Mouse (Mus musculus) adrenal gland, postnatal 36 days (tissue): ENCODE measurements around the gene Cd300e. TPM values are rescaled to one million over a fixed set of nuclear protein-coding genes. Genes with fewer than 3 reads are reported as not detected.
"Not testable (repeated sequence)": the region's sequence is repeated elsewhere in the genome, so short reads cannot be mapped to it uniquely, and the experiment has no call there.

ENCODE experiments used
- DNase-seq, 2 experiments: peaks; one replicate each; pipeline ENCODE4 v3.0.0; 2021; ENCODE audit warnings: mixed read lengths in 1 of 2
- total RNA-seq, 2 experiments: library from RNA; stranded (reverse); gene quantifications; 2 replicates each; pipeline ENCODE4 v1.2.3; 2021

Cd300e gene
- total RNA-seq, 2 experiments from 2014 or later, result 0.26 to 0.43 TPM

DNA sequence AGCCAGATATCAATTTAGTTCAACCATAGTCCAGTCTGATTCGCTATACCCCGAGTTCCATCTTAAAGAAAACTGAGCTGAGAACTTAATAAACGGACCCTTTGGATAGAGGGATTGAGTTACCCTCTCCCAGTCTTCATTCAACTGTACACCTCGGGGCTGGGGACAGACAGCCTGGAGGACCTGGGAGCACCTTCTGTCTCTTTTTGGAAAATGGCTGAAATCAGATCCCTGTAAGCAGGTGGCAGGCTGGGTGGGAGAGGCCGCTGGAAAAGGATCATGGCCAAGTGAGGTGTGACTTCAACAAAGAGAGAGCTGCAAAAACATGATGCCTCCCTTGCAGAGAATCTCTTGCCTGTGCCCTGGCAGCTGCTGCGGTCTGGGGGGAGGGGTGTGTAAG is 20.2 kb upstream of the Cd300e start:
- DNase-seq, result no peak

- no peak for DNase-seq
Measured at GRCm38 (mm10) chr11:115081373-115081772, 19.4 kb upstream of the Cd300e start.

GRCm38 (mm10) chr11:115080886-115081285 is 18.9 kb upstream of the Cd300e start:
- DNase-seq, result peak; percentile 48 to 54

DNA sequence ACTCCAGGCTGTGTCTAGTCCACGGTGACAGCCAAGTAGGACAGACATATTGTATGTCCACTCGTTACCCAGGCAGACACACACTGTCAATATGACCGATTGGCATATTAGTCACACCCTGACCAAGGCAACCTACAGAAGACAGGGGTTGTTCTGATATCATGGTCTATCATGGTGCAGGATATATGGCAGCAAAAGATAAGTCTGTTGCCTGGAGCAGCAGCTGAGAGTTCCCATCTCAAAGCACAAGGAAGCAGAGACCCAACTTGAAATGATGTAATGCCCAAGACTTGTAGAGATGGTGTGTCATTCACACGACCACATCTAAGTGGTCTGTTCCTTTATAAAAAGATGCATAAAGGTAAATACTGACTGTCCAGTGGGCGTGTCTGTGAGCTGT is 16.7 kb upstream of the Cd300e start:
- DNase-seq, result no peak

GRCm38 (mm10) chr11:115077436-115077835 is 15.5 kb upstream of the Cd300e start:
- no peak for DNase-seq

- DNase-seq, result no peak
Measured at GRCm38 (mm10) chr11:115075859-115076258, 13.9 kb upstream of the Cd300e start.

DNA sequence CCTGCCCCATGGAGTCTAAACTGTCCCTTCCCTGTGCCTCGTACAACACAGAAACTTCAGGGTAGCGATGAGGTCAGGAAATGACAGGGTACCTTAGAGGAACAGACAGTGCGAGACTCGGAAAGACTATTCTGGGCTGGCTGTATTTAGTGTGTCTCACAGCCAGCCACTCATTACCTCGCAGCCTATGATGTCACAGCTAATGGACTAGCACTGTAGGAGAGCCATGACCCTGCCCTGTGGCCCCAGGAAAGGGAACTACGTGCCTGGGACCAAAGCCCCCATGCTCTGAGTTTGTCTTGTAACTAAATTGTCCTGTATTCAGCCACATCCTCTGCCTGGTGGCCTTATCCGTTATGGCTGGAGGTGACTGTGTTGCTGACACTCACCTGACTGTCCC is 13.4 kb upstream of the Cd300e start:
- DNase-seq, result no peak

- no peak for DNase-seq
Measured at GRCm38 (mm10) chr11:115073002-115073401, 11.0 kb upstream of the Cd300e start.

- peak; percentile 80 to 83 for DNase-seq
Measured at GRCm38 (mm10) chr11:115071631-115072294, 9.8 kb upstream of the Cd300e start.

- no peak for DNase-seq
Measured at GRCm38 (mm10) chr11:115071015-115071551, 9.1 kb upstream of the Cd300e start.

GRCm38 (mm10) chr11:115066768-115067167 is 4.8 kb upstream of the Cd300e start:
- no peak for DNase-seq

GRCm38 (mm10) chr11:115059797-115060196 is 2.2 kb downstream of the Cd300e start:
- DNase-seq, result no peak

DNA sequence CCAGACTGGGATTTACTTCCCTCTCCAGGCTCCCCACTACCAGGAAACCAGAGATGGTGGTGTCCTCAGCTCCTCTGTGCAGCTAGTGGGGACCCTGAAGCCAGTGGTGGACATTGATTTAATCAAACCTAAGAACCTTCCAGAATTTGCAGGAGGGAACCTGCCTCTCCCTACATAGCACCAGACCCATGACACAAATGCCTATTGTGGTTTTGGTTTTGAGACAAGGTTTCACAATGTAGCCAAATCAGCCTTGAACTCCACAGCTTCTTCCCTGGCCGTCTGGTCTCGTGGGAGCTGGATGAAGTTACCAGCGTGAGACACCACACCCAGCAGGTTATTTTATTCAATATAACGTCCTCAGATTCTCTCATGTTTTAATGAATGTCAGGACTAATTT is 3.3 kb downstream of the Cd300e start:
- no peak for DNase-seq

GRCm38 (mm10) chr11:115054537-115054936 is 7.4 kb downstream of the Cd300e start:
- no peak for DNase-seq

DNA sequence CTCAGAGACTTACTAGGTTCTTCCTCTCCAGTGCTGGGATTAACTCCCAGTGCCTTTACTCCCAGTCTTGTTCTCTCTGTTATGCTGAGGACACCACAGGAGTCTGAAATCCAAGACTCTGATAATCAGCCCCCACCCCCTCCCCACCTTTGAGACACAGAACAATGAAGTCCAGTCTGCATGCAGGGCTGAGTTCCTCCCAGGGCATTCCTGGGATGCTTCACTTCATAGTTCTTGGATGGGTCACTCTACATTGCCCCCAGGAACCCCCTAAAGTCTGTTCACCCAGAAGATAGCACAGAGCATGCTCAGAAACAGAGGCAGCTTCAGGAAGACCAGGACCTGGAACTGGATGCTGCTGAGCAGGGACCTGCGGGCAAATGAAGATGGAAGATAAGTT is 9.0 kb downstream of the Cd300e start:
- no peak for DNase-seq

GRCm38 (mm10) chr11:115052206-115052605 is 9.8 kb downstream of the Cd300e start:
- peak; percentile 25 to 57 for DNase-seq

GRCm38 (mm10) chr11:115049282-115049895 is 12.6 kb downstream of the Cd300e start:
- no peak for DNase-seq

- no peak for DNase-seq
Measured at GRCm38 (mm10) chr11:115048259-115048658, 13.7 kb downstream of the Cd300e start, which contains the start of gene Cd300ld3. Gene Cd300ld3, minus strand, starts transcription at chr11:115048409.

DNA sequence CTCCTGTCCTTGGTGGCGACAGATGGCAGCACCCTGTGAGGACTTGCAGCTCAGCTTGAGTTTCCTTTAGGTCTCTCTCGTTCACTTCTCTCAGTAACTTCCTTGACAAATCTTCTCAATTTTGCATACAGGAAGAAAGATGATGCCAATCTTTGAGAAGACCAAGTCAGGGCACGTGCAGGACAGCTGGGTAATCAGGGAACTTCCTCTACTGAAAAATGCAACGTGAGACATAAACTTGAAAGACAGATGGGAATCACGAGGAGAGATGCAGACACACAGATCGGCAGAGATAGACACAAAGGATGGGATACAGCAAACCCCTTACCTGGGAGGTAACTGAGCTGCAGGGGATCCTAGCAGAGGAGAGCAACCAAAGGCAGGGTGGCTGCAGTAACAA is 24.3 kb downstream of the Cd300e start, which contains the start of gene Cd300ld5:
Cd300ld5 (minus strand) TSS at position 101 of the 400 bp plus-strand sequence.
- not testable (repeated sequence) for DNase-seq

- DNase-seq, result not testable (repeated sequence)
Measured at GRCm38 (mm10) chr11:115026912-115027311, 35.1 kb downstream of the Cd300e start, which contains the start of gene Cd300ld4. Gene Cd300ld4, minus strand, starts transcription at chr11:115027012.

- not testable (repeated sequence) for DNase-seq
Measured at GRCm38 (mm10) chr11:115016093-115016492, 45.9 kb downstream of the Cd300e start, which contains the start of gene Cd300ld2. Gene Cd300ld2, minus strand, starts transcription at chr11:115016193.

DNA sequence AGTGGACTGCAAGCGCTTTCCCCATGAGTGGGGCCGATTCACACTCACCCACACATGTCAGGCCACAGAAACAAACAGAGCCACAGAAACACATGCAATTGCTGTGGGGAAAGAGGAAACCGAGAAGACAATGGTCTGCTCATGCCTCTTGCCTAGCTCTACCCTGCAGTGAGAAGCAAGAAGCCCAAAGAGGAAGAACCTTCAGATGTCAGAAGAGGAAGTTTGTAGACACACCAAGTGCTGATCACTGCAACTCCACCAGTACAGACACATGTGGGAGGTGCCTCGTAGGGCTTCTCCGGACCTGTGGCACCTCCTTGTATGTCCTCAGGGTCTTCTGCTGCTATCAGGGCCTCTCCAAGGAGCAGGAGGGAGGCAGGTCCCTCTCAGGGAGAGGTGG is 57.9 kb downstream of the Cd300e start:
- DNase-seq, result no peak
